Mouse (Mus musculus): Measurements from ENCODE around the gene Agbl3. TPM values are rescaled to one million over a fixed set of nuclear protein-coding genes. Genes with fewer than 3 reads are reported as not detected.

Agbl3 gene
- polyA plus RNA-seq, 1 experiment from 2014 or later: 12.7 TPM

DNA sequence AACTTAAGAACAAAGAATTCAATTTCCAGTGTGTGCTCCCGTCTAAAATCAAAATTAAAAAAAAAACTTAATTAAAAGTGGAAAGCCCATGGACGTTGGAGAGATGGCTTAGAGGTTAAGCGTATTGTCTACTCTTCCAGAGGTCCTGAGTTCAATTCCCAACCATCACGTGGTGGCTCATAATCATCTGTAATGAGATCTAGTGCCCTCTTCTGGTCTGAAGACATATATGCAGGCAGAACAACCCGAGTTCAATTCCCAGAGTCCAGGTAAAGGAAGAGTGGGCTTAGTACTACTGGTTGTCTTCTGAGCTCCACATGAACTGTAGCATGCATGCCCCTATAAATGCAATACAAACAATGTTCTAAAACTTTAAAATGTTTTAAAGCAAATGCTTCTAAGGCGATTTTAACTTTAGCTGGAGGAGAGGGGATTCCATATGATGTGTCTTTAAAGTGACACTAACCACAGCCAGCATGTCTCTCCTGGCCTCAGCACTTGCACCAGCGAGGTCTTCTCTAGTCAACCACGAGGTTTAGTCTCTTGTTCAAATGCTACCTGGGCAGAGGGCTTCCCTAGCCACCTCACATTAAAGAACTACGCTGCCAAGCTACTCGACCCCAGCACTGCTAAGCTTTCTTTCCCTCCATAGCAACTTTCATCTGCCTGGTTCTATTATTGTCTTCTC lies 2.1 kb upstream of the Agbl3 start:
- Histone ChIP-seq H3K36me3 (replicated peaks; ENCODE audit: control insufficient read depth, insufficient read depth) (no peaks in the 10 kb centered on the region), H3K9me3 (ENCODE audit: control insufficient read depth, low read length) (no peaks in the 10 kb centered on the region), H3K27ac (no peak overlapping the region), H3K4me2 (replicated peaks) (no peak overlapping the region), H3K4me1 (replicated peaks; ENCODE audit: control insufficient read depth, insufficient read depth, low read length) (no peaks in the 10 kb centered on the region), H3K4me3 (replicated peaks; ENCODE audit: low read length) (no peak overlapping the region), H3K27me3 (ENCODE audit: control insufficient read depth, insufficient read depth, low read length) (no peaks in the 10 kb centered on the region), H3K9ac (no peak overlapping the region)
- WGBS: 77% methylated on average over 10 of the region's 10 CpGs
- no peak for DNase-seq (ENCODE audit: low spot score)
- no peak for ATAC-seq (ENCODE audit: low FRiP score)

GRCm38 (mm10) chr6:34780943-34781289 lies 684 bp downstream of the Agbl3 start:
- Histone ChIP-seq H3K36me3 (replicated peaks; ENCODE audit: control insufficient read depth, insufficient read depth) (no peaks in the 10 kb centered on the region), H3K9me3 (ENCODE audit: control insufficient read depth, low read length) (no peaks in the 10 kb centered on the region), H3K4me1 (replicated peaks; ENCODE audit: control insufficient read depth, insufficient read depth, low read length) (no peaks in the 10 kb centered on the region), H3K27ac (peak overlapping the region; percentile 98), H3K4me3 (replicated peaks; ENCODE audit: low read length) (peak overlapping the region; percentile 72), H3K4me2 (replicated peaks) (peak overlapping the region; percentile 54), H3K9ac (peak overlapping the region; percentile 94), H3K27me3 (ENCODE audit: control insufficient read depth, insufficient read depth, low read length) (no peaks in the 10 kb centered on the region)
- peak; percentile 25 for DNase-seq (ENCODE audit: low spot score)
- WGBS: 4% methylated on average over 13 of the region's 13 CpGs
- no peak for ATAC-seq (ENCODE audit: low FRiP score)

DNA sequence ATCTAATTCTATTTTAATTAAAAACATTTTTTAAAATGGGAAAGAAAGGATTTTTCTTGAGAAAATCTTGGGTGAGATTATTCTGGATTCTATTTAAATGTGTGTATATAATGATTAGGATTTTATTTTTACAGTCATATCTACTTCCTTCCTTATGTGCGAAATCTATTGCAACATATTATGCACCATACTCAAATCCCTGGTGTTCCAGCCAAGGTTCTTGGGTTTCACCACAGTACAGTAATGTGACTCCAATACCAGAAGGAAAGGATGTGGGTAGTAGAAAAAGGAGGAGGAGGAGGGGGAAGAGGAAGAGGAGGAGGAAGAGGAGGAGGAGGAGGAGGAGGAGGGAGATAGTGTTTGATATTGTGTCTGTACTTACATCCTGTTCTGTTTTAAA lies 2.3 kb downstream of the Agbl3 start:
- no peak overlapping the region for H3K9ac ChIP-seq
- H3K4me2 ChIP-seq (replicated peaks): no peak overlapping the region
- no peaks in the 10 kb centered on the region for H3K36me3 ChIP-seq (replicated peaks; ENCODE audit: control insufficient read depth, insufficient read depth)
- H3K4me3 ChIP-seq (replicated peaks; ENCODE audit: low read length): no peak overlapping the region
- H3K27me3 ChIP-seq (ENCODE audit: control insufficient read depth, insufficient read depth, low read length): no peaks in the 10 kb centered on the region
- H3K27ac ChIP-seq: no peak overlapping the region
- ATAC-seq (ENCODE audit: low FRiP score): no peak
- DNase-seq (ENCODE audit: low spot score): no peak
- no peaks in the 10 kb centered on the region for H3K4me1 ChIP-seq (replicated peaks; ENCODE audit: control insufficient read depth, insufficient read depth, low read length)
- H3K9me3 ChIP-seq (ENCODE audit: control insufficient read depth, low read length): no peaks in the 10 kb centered on the region
- WGBS: 92% methylated on average over 1 of the region's 1 CpGs

- 86% methylated on average over 3 of the region's 3 CpGs for WGBS
- ATAC-seq (ENCODE audit: low FRiP score) (no peak), DNase-seq (ENCODE audit: low spot score) (no peak)
- Histone ChIP-seq H3K4me2 (replicated peaks) (no peak overlapping the region), H3K4me1 (replicated peaks; ENCODE audit: control insufficient read depth, insufficient read depth, low read length) (no peaks in the 10 kb centered on the region), H3K27me3 (ENCODE audit: control insufficient read depth, insufficient read depth, low read length) (no peaks in the 10 kb centered on the region), H3K9ac (no peak overlapping the region), H3K27ac (no peak overlapping the region), H3K36me3 (replicated peaks; ENCODE audit: control insufficient read depth, insufficient read depth) (no peaks in the 10 kb centered on the region), H3K4me3 (replicated peaks; ENCODE audit: low read length) (no peak overlapping the region), H3K9me3 (ENCODE audit: control insufficient read depth, low read length) (no peaks in the 10 kb centered on the region)
These were observed 16.6 kb downstream of the Agbl3 start for GRCm38 (mm10) chr6:34796881-34797280.

GRCm38 (mm10) chr6:34797887-34798286 lies 17.7 kb downstream of the Agbl3 start:
- Histone ChIP-seq H3K4me3 (replicated peaks; ENCODE audit: low read length) (no peak overlapping the region), H3K27me3 (ENCODE audit: control insufficient read depth, insufficient read depth, low read length) (no peaks in the 10 kb centered on the region), H3K27ac (no peak overlapping the region), H3K4me2 (replicated peaks) (no peak overlapping the region), H3K9me3 (ENCODE audit: control insufficient read depth, low read length) (no peaks in the 10 kb centered on the region), H3K36me3 (replicated peaks; ENCODE audit: control insufficient read depth, insufficient read depth) (no peaks in the 10 kb centered on the region), H3K9ac (no peak overlapping the region), H3K4me1 (replicated peaks; ENCODE audit: control insufficient read depth, insufficient read depth, low read length) (no peaks in the 10 kb centered on the region)
- 85% methylated on average over 3 of the region's 3 CpGs for WGBS
- DNase-seq (ENCODE audit: low spot score) (no peak), ATAC-seq (ENCODE audit: low FRiP score) (no peak)

- Histone ChIP-seq H3K27me3 (ENCODE audit: control insufficient read depth, insufficient read depth, low read length) (no peaks in the 10 kb centered on the region), H3K9me3 (ENCODE audit: control insufficient read depth, low read length) (no peaks in the 10 kb centered on the region), H3K4me3 (replicated peaks; ENCODE audit: low read length) (no peak overlapping the region), H3K36me3 (replicated peaks; ENCODE audit: control insufficient read depth, insufficient read depth) (no peaks in the 10 kb centered on the region), H3K4me2 (replicated peaks) (no peak overlapping the region), H3K9ac (no peak overlapping the region), H3K27ac (no peak overlapping the region), H3K4me1 (replicated peaks; ENCODE audit: control insufficient read depth, insufficient read depth, low read length) (no peaks in the 10 kb centered on the region)
- 88% methylated on average over 2 of the region's 2 CpGs for WGBS
- no peak for DNase-seq (ENCODE audit: low spot score)
- ATAC-seq (ENCODE audit: low FRiP score): no peak
These were observed 25.4 kb downstream of the Agbl3 start for GRCm38 (mm10) chr6:34805582-34805981.

- no peak overlapping the region for H3K4me2 ChIP-seq (replicated peaks)
- no peak for ATAC-seq (ENCODE audit: low FRiP score)
- WGBS: 91% methylated on average over 4 of the region's 4 CpGs
- H3K4me1 ChIP-seq (replicated peaks; ENCODE audit: control insufficient read depth, insufficient read depth, low read length): no peaks in the 10 kb centered on the region
- H3K4me3 ChIP-seq (replicated peaks; ENCODE audit: low read length): no peak overlapping the region
- H3K9ac ChIP-seq: no peak overlapping the region
- DNase-seq (ENCODE audit: low spot score): no peak
- H3K27ac ChIP-seq: no peak overlapping the region
- H3K36me3 ChIP-seq (replicated peaks; ENCODE audit: control insufficient read depth, insufficient read depth): no peaks in the 10 kb centered on the region
- no peaks in the 10 kb centered on the region for H3K9me3 ChIP-seq (ENCODE audit: control insufficient read depth, low read length)
- H3K27me3 ChIP-seq (ENCODE audit: control insufficient read depth, insufficient read depth, low read length): no peaks in the 10 kb centered on the region
These were observed 30.4 kb downstream of the Agbl3 start for GRCm38 (mm10) chr6:34810651-34811050.

GRCm38 (mm10) chr6:34824406-34824805 lies 44.2 kb downstream of the Agbl3 start:
- Histone ChIP-seq H3K27me3 (ENCODE audit: control insufficient read depth, insufficient read depth, low read length) (no peaks in the 10 kb centered on the region), H3K27ac (no peak overlapping the region), H3K9ac (no peak overlapping the region), H3K9me3 (ENCODE audit: control insufficient read depth, low read length) (0 out of 2 replicates have a peak, but pooled peaks cover 3% of the 10 kb centered on the region), H3K4me1 (replicated peaks; ENCODE audit: control insufficient read depth, insufficient read depth, low read length) (no peaks in the 10 kb centered on the region), H3K36me3 (replicated peaks; ENCODE audit: control insufficient read depth, insufficient read depth) (no peaks in the 10 kb centered on the region), H3K4me2 (replicated peaks) (no peak overlapping the region), H3K4me3 (replicated peaks; ENCODE audit: low read length) (no peak overlapping the region)
- no peak for ATAC-seq (ENCODE audit: low FRiP score)
- DNase-seq (ENCODE audit: low spot score): no peak

DNA sequence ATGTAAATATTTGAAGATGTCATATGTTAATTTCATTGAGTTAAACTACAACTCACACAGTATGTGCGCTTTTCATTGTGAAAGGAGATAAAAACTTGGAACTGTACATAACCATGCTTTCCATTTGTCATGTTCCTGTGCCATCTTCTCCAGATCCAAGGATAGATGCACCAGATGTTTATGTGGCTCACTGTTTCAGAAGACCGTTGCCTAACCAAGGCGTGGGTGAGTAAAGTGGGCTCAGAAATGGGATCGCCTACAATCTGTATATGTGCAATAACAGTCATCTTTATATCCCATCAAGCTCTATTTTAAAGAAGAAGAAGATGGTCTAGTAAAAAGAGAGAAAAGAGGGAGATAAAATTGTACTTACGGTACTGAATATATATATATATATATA lies 52.1 kb downstream of the Agbl3 start:
- 96% methylated on average over 5 of the region's 5 CpGs for WGBS

DNA sequence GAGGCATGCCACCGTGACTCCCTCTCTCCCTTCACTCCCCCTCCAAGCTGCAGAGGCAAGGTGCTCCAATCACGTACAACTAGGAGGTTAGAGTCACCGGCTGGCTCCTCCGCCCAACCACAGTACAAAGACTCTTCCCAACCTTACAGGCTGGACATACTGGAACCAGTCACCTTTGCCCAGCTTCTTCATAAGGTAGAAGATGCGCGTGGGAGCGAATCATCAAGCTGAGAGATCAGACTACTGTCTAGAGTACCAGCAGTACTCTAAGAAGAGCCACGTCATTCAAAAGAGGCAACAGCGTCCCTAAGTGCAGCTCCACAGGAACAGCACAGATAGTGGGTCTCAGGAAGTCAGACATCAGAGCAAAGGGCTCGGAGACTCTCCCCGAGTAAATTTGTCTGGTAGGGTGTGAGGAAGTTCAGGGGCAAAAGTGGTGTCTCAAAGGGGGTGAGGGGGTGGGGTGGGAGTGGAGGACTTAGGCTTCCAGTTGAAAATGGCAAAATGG lies 81.4 kb downstream of the Agbl3 start:
- Histone ChIP-seq H3K9ac (no peak overlapping the region), H3K4me1 (replicated peaks; ENCODE audit: control insufficient read depth, insufficient read depth, low read length) (no peaks in the 10 kb centered on the region), H3K4me3 (replicated peaks; ENCODE audit: low read length) (no peak overlapping the region), H3K27me3 (ENCODE audit: control insufficient read depth, insufficient read depth, low read length) (no peaks in the 10 kb centered on the region), H3K27ac (no peak overlapping the region), H3K36me3 (replicated peaks; ENCODE audit: control insufficient read depth, insufficient read depth) (no peaks in the 10 kb centered on the region), H3K9me3 (ENCODE audit: control insufficient read depth, low read length) (no peaks in the 10 kb centered on the region), H3K4me2 (replicated peaks) (no peak overlapping the region)
- DNase-seq (ENCODE audit: low spot score): no peak
- 93% methylated on average over 11 of the region's 11 CpGs for WGBS
- ATAC-seq (ENCODE audit: low FRiP score): no peak

More for the DNA sequence above, 52.1 kb downstream of the Agbl3 start:
- Histone ChIP-seq H3K9me3 (ENCODE audit: control insufficient read depth, low read length) (no peaks in the 10 kb centered on the region), H3K9ac (no peak overlapping the region), H3K4me2 (replicated peaks) (no peak overlapping the region), H3K4me3 (replicated peaks; ENCODE audit: low read length) (no peak overlapping the region), H3K27ac (no peak overlapping the region), H3K27me3 (ENCODE audit: control insufficient read depth, insufficient read depth, low read length) (no peaks in the 10 kb centered on the region), H3K4me1 (replicated peaks; ENCODE audit: control insufficient read depth, insufficient read depth, low read length) (no peaks in the 10 kb centered on the region), H3K36me3 (replicated peaks; ENCODE audit: control insufficient read depth, insufficient read depth) (no peaks in the 10 kb centered on the region)
- no peak for DNase-seq (ENCODE audit: low spot score)
- no peak for ATAC-seq (ENCODE audit: low FRiP score)
